Mouse (Mus musculus) heart, postnatal 0 days (tissue): ENCODE measurements at regions not wholly inside any gene's neighbourhood (a gene's known extent, or its start where the extent isn't known, plus 50 kb on each side); places are given as distances from the start of the nearest gene placed in this dataset.

Experiments used
- CTCF ChIP-seq: IDR thresholded peaks from 2 replicates; pipeline ENCODE4 v1.5.1; 2016; ENCODE audit warnings: antibody characterized with exemption, control low read depth, low read depth
- EP300 ChIP-seq: IDR thresholded peaks from 2 replicates; pipeline ENCODE4 v1.6.1; 2016; ENCODE audit warnings: antibody characterized with exemption, low read depth

GRCm38 (mm10) chr15:41232406-41233060 is 1098.4 kb downstream of the 9330182O14Rik start:
- no peak for TF ChIP-seq CTCF
- no peak for TF ChIP-seq EP300
